Mouse (Mus musculus): ENCODE measurements around the gene Btrc. TPM values are rescaled to one million over a fixed set of nuclear protein-coding genes. Genes with fewer than 3 reads are reported as not detected.
A peak's percentile ranks its signal among the peaks of the same experiment; 100 is the strongest.

The Btrc gene
- polyA plus RNA-seq, 2 experiments, result 41.5 to 44.1 TPM

DNA sequence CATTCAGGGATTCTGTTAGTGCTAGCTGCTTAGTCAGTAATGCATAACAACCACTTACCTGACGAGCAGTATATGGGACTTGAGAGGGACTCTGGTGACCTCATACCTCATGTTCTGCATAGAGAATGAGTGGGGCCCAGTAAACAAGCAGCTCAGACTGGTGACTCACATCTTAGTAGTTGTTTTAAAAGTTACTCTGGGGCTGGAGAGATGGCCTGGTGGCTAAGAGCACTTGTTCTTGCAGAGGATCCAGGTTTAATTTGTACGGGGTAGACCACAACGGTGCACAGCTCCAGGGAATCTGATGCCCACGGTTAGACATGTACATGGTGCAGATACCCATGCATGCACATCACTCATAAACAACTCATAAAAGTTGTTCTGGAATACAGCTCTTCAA lies 117.4 kb downstream of the Btrc start:
- no peak overlapping the region for H3K4me3 ChIP-seq (replicated peaks; ENCODE audit: low read length)
- TF ChIP-seq POLR2A (IDR thresholded peaks at IDR 0.05; ENCODE audit: borderline replicate concordance, extremely low read depth, insufficient read depth, insufficient read length), result no peak

DNA sequence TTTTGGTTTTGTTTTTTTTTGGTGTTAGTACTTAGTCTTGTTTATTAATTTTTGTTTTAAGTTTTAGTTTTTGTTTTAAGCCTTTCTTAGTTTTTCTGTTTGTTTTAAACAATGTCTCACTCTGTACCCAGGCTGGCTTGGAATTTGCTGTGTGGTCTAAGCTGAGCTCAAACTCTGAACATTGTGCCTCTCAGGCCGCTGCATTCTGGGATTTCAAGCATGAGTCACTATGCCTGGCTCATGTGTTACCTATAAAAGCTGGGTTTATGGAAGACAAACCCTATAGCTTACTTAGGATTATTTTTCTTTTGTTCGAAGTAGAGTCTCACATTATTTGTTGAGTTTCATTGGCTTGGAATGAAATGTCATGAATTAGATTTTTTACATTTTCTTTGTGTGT lies 119.9 kb downstream of the Btrc start:
- Histone ChIP-seq H3K9me3 (ENCODE audit: control insufficient read depth, low read length) (no peaks in the 10 kb centered on the region), H3K4me3 (replicated peaks; ENCODE audit: low read length) (no peak overlapping the region), H3K9ac (ENCODE audit: low read depth, low read length, severe bottlenecking) (no peak overlapping the region), H3K36me3 (ENCODE audit: control insufficient read depth, insufficient read depth, low read length) (no peaks in the 10 kb centered on the region), H3K27me3 (ENCODE audit: control insufficient read depth, insufficient read depth, low read length) (no peaks in the 10 kb centered on the region), H3K27ac (replicated peaks; ENCODE audit: low read depth, low read length) (no peak overlapping the region), H3K4me2 (replicated peaks; ENCODE audit: low read depth, low read length, severe bottlenecking) (no peak overlapping the region), H3K4me1 (ENCODE audit: control insufficient read depth, insufficient read depth, low read length) (peaks cover 2% of the 10 kb centered on the region; the same call in 1 of the 2 replicates)
- WGBS, result 29% methylated on average over 2 of the region's 2 CpGs
- no peak for TF ChIP-seq POLR2A (IDR thresholded peaks at IDR 0.05; ENCODE audit: borderline replicate concordance, extremely low read depth, insufficient read depth, insufficient read length)
- ATAC-seq (ENCODE audit: low FRiP score, low read depth) (no peak), DNase-seq (ENCODE audit: low spot score) (peak; percentile 31)

More for the DNA sequence above, 117.4 kb downstream of the Btrc start:
- DNase-seq (ENCODE audit: low spot score) (no peak), ATAC-seq (ENCODE audit: low FRiP score, low read depth) (no peak)
- H3K27me3 ChIP-seq (ENCODE audit: control insufficient read depth, insufficient read depth, low read length), result no peaks in the 10 kb centered on the region
- H3K4me2 ChIP-seq (replicated peaks; ENCODE audit: low read depth, low read length, severe bottlenecking), result no peak overlapping the region
- H3K9me3 ChIP-seq (ENCODE audit: control insufficient read depth, low read length), result no peaks in the 10 kb centered on the region
- no peaks in the 10 kb centered on the region for H3K36me3 ChIP-seq (ENCODE audit: control insufficient read depth, insufficient read depth, low read length)
- no peak overlapping the region for H3K9ac ChIP-seq (ENCODE audit: low read depth, low read length, severe bottlenecking)
- no peak overlapping the region for H3K27ac ChIP-seq (replicated peaks; ENCODE audit: low read depth, low read length)
- WGBS, result 76% methylated on average over 4 of the region's 4 CpGs
- peaks cover 11% of the 10 kb centered on the region; the same call in 1 of the 2 replicates for H3K4me1 ChIP-seq (ENCODE audit: control insufficient read depth, insufficient read depth, low read length)

DNA sequence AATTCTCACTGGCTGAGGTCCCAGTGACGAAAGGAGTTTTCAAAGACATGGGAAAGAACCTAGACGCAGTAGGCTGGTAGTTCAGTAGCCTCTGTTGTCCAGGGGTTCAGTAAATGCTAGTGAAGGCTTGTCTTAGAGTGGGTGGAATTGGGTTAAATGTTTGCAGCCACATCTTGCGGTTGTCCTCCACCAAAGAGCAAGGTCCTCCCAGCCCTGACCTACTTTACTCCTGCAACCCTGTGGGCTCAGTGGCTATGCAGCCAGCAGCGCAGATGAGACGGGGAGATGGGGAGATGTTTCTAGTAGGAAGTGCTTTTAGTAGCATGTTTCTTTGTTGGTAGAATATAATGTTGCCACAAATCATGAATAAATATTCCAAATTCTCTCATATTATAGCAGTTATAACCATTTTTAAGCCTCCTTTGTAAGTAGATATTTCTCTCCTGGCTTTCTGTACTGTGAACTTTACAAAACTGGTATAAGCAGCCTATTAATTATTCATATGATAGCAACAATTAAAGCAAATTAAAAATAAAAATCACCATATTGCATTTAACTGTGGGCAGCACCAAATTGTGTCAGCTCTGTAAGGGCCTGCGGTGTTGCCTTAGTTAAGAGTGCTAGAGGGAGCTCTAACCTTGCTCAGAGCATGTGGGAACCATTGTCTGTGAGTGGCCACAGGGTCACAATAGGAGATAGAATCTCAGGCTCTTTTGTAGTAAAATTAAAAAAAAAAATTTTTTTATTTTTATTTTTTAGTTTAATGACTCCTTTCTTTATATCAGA lies 122.9 kb downstream of the Btrc start:
- Histone ChIP-seq H3K27me3 (ENCODE audit: control insufficient read depth, insufficient read depth, low read length) (no peaks in the 10 kb centered on the region), H3K27ac (replicated peaks; ENCODE audit: low read depth, low read length) (no peak overlapping the region), H3K4me1 (ENCODE audit: control insufficient read depth, insufficient read depth, low read length) (peaks cover 6% of the 10 kb centered on the region; the same call in 1 of the 2 replicates), H3K9ac (ENCODE audit: low read depth, low read length, severe bottlenecking) (no peak overlapping the region), H3K9me3 (ENCODE audit: control insufficient read depth, low read length) (no peaks in the 10 kb centered on the region), H3K4me3 (replicated peaks; ENCODE audit: low read length) (no peak overlapping the region), H3K4me2 (replicated peaks; ENCODE audit: low read depth, low read length, severe bottlenecking) (no peak overlapping the region), H3K36me3 (ENCODE audit: control insufficient read depth, insufficient read depth, low read length) (no peaks in the 10 kb centered on the region)
- 83% methylated on average over 6 of the region's 6 CpGs for WGBS
- no peak for ATAC-seq (ENCODE audit: low FRiP score, low read depth)
- no peak for TF ChIP-seq POLR2A (IDR thresholded peaks at IDR 0.05; ENCODE audit: borderline replicate concordance, extremely low read depth, insufficient read depth, insufficient read length)
- DNase-seq (ENCODE audit: low spot score), result no peak

DNA sequence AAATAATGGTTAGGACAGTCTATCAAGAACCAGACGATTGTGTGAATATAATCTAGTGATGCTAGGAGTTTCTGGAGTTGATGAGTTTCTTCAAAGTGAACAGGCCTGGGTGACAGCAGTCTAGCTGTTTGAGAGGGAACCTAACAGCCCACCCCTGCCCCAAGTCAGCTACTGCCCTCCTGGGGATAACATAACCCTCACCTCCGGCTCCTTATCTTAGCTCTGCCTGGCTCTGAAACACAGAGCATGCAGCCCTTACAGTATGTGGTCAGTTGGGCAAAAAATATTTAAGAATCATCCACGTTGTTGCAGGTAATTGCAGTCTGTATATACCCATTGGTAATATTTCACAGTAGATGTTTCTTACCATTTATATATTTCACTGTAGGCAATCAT lies 123.5 kb downstream of the Btrc start:
- DNase-seq (ENCODE audit: low spot score) (no peak), ATAC-seq (ENCODE audit: low FRiP score, low read depth) (no peak)
- TF ChIP-seq POLR2A (IDR thresholded peaks at IDR 0.05; ENCODE audit: borderline replicate concordance, extremely low read depth, insufficient read depth, insufficient read length), result no peak
- Histone ChIP-seq H3K9ac (ENCODE audit: low read depth, low read length, severe bottlenecking) (no peak overlapping the region), H3K27ac (replicated peaks; ENCODE audit: low read depth, low read length) (no peak overlapping the region), H3K27me3 (ENCODE audit: control insufficient read depth, insufficient read depth, low read length) (no peaks in the 10 kb centered on the region), H3K4me2 (replicated peaks; ENCODE audit: low read depth, low read length, severe bottlenecking) (no peak overlapping the region), H3K4me1 (ENCODE audit: control insufficient read depth, insufficient read depth, low read length) (peaks cover 6% of the 10 kb centered on the region; the same call in 1 of the 2 replicates), H3K9me3 (ENCODE audit: control insufficient read depth, low read length) (no peaks in the 10 kb centered on the region), H3K36me3 (ENCODE audit: control insufficient read depth, insufficient read depth, low read length) (no peaks in the 10 kb centered on the region), H3K4me3 (replicated peaks; ENCODE audit: low read length) (no peak overlapping the region)
- 74% methylated on average over 3 of the region's 3 CpGs for WGBS

DNA sequence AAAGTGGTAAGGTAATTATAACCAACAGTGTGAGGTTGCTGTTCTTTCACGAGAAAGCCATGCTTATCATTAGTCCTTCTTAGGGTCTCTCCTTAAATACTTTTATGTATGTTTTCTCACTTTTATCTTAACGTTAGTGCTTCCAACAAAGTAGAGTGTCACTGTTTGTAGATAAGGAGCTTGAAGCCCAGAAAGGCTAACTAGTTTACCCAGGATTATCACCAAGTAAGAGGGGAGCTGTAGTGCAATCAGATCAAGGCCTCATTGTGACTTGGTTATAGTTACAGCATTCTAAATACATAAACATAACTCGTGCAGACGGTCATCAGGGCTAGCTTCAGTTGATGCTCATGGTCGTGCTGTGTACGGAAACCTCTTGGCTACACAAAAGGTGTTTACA lies 126.4 kb downstream of the Btrc start:
- Histone ChIP-seq H3K9ac (ENCODE audit: low read depth, low read length, severe bottlenecking) (no peak overlapping the region), H3K4me2 (replicated peaks; ENCODE audit: low read depth, low read length, severe bottlenecking) (no peak overlapping the region), H3K27me3 (ENCODE audit: control insufficient read depth, insufficient read depth, low read length) (no peaks in the 10 kb centered on the region), H3K27ac (replicated peaks; ENCODE audit: low read depth, low read length) (no peak overlapping the region), H3K4me3 (replicated peaks; ENCODE audit: low read length) (no peak overlapping the region), H3K4me1 (ENCODE audit: control insufficient read depth, insufficient read depth, low read length) (peaks cover 4% of the 10 kb centered on the region; the same call in 1 of the 2 replicates), H3K9me3 (ENCODE audit: control insufficient read depth, low read length) (no peaks in the 10 kb centered on the region), H3K36me3 (ENCODE audit: control insufficient read depth, insufficient read depth, low read length) (no peaks in the 10 kb centered on the region)
- no peak for DNase-seq (ENCODE audit: low spot score)
- ATAC-seq (ENCODE audit: low FRiP score, low read depth), result no peak
- TF ChIP-seq POLR2A (IDR thresholded peaks at IDR 0.05; ENCODE audit: borderline replicate concordance, extremely low read depth, insufficient read depth, insufficient read length), result no peak
- WGBS, result 35% methylated on average over 6 of the region's 6 CpGs

Data from limb, embryonic 14.5 days (tissue).